Mouse (Mus musculus): ENCODE data around the gene Fam169a. TPM values are rescaled to one million over a fixed set of nuclear protein-coding genes. Genes with fewer than 3 reads are reported as not detected.

Gene Fam169a
- total RNA-seq, 2 experiments from 2014 or later, result 35.2 to 36.9 TPM

- no peak for DNase-seq (ENCODE audit: extremely low spot score in 1 of 2, low spot score in 1 of 2)
Observed at GRCm38 (mm10) chr13:97175520-97176264, 108.6 kb downstream of the Fam169a start.

- no peak for DNase-seq (ENCODE audit: extremely low spot score in 1 of 2, low spot score in 1 of 2)
Observed at GRCm38 (mm10) chr13:97176731-97177130, 109.6 kb downstream of the Fam169a start.

- no peak for DNase-seq (ENCODE audit: extremely low spot score in 1 of 2, low spot score in 1 of 2)
Observed at GRCm38 (mm10) chr13:97178943-97179342, 111.9 kb downstream of the Fam169a start.

GRCm38 (mm10) chr13:97180113-97180828 is 113.2 kb downstream of the Fam169a start:
- no peak for DNase-seq (ENCODE audit: extremely low spot score in 1 of 2, low spot score in 1 of 2)

Other genes with a start within 250 kb of the Fam169a start
- 1 to 10 TPM; 1.6 to 2.4 TPM for gene Gcnt4, start 142.6 kb upstream of the Fam169a start, total RNA-seq (2021)
- gene 1700029F12Rik, start 32.9 kb upstream of the Fam169a start, total RNA-seq (2021), result not detected
- gene Gm6169, start 32.0 kb downstream of the Fam169a start, total RNA-seq (2021), result 1 to 10 TPM in 1 of 2 experiments, not detected in 1; 1.2 TPM
- 10 to 100 TPM; 25.1 to 29.6 TPM for gene Gfm2, start 70.7 kb downstream of the Fam169a start, total RNA-seq (2021)
- 10 to 100 TPM; 52.2 to 54.3 TPM for gene Nsa2, start 70.7 kb downstream of the Fam169a start, total RNA-seq (2021)
- gene Hexb, start 131.1 kb downstream of the Fam169a start, total RNA-seq (2021), result 100 to 1,000 TPM; 122 to 135 TPM
- gene Enc1, start 173.8 kb downstream of the Fam169a start, total RNA-seq (2021), result 100 to 1,000 TPM; 670 to 691 TPM